Mouse (Mus musculus): ENCODE results near the gene Ube2f. TPM values are rescaled to one million over a fixed set of nuclear protein-coding genes. Genes with fewer than 3 reads are reported as not detected.

Gene Ube2f
- polyA plus RNA-seq (2015; fragmentation: Nextera tagmentation; extraction: Ambion mirVana), result 79.7 and 86.8 TPM in 2 replicates

DNA sequence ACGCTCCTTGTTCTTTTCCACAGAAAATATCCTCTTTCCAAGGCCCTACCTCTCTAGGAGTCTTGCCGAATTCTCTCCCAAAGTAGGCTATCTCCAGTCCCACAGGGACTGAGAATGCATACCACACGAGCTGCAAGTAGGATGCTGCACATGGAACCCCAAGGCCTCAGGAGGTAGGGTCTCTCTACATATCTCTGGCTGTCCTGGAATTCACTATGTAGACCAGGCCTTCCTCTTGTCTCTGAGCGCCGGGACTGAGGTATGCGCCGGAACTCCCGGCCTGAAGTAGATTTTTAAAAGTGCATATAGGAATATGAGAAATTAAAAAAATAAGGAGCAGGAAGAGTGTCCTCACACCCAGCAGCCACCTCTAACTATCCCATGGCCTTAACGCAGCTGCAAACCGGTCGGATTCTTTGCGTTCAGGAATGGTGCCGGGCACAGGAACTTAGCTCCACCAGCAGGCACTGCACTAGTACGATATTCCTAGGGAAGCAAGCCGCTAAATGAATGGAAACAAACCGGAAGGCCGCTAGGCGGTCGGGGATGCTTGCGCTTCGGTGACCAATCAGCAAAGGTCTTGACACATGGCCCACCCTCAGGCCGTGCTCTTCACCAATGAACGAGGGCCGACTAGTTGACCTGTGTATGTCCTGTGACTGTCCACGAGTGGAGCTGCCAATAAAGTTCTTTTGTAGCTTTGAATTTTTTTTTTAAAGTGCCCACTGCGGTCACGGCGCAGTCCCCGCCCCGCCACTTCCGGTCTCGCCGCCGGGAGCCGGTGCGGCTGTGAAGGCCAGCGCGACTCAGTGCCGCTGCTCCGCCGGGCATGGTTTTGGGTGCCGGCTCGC is at the start of gene Ube2f:
Gene Ube2f (plus strand): TSS at position 741 of the 851 bp plus-strand sequence.

DNA sequence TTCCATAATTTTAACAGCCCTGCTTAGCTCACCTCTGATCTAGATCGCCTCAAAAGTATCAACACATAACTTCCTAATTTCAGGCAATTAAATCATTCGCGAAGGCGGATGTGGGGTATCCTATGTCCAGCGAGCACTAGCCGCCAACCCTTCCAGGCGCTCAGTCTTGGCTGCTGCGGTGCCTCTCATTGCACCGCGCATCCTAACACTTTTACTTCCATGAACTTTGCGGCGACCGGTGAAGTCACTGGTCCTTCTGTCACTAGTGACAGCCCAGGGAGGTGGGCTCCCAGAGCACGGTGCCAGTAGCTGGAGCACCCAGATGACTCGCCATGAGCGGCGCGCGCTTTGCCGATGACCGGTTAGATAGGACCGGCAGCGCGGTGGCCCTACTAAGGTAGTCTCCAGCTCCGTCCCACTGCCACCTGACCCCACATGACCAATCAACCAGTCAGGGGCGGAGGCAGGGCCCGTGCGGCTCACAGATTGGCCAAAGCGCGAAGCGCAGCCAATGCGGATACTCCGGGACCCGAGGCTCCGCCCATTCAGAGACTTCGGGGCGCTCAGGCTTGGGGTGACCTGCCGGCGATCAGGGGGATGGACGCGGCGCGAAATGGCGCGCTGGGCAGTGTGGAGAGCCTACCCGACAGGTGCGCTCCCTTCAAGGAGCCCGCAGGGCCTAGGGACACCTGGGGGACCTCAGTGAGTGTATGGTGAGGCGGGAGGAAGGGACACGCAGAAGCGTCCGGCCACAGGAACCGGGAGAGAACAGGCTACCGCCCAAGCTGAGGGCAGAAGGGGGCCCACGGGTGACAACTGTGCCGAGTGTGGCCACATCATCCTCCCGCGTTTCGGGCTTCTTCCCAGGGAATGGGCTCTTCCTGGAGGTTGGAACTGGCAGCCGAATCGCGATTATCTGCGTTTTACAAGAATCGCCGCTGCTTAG is 48.0 kb downstream of the Ube2f start, which contains the start of gene Scly:
Gene Scly (plus strand): TSS at position 540 of the 946 bp plus-strand sequence.

DNA sequence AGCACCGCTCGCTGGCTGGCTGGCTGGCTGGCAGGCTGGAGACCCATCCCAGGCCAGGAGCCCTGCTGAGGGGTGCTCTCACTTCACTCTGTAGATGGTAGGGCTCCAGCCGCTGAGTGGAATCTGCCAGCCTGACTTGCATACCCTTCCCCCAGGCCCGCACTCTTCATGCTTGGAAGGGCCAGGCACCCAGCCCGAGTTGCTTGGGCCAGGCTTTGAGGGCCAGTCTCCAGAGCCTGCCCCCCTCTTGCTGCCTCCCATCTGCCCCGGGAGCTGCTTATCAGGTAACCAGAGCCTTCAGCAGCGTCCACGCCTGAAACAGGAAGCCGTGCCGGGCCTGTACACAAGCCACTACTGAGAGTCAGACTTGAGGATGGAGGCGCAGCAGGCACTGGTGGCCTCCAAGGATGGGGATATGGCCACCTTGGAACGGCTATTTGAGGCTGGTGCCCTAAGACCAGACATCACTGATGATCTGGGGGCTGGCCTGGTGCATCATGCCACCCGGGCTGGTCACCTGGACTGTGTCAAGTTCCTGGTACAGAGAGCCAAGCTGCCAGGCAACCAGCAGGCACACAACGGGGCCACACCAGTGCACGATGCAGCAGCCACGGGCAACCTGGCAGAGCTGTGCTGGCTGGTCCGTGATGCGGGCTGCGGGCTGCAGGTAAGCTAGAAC is 71.8 kb downstream of the Ube2f start, which contains the start of gene Espnl:
Gene Espnl (plus strand): TSS at position 316 of the 679 bp plus-strand sequence.

Other genes starting within 250 kb of the Ube2f start
- 0.42 and 0.61 TPM in 2 replicates for gene Rbm44, start 105.2 kb upstream of the Ube2f start, polyA plus RNA-seq (2015; fragmentation: Nextera tagmentation; extraction: Ambion mirVana)
- gene Ramp1, start 70.5 kb upstream of the Ube2f start, polyA plus RNA-seq (2015; fragmentation: Nextera tagmentation; extraction: Ambion mirVana), result 76.1 and 97.4 TPM in 2 replicates
- 7.1 and 8.6 TPM in 2 replicates for gene Scly, start 48.0 kb downstream of the Ube2f start, polyA plus RNA-seq (2015; fragmentation: Nextera tagmentation; extraction: Ambion mirVana)
- 0.10 and 0.16 TPM in 2 replicates for gene Espnl, start 71.8 kb downstream of the Ube2f start, polyA plus RNA-seq (2015; fragmentation: Nextera tagmentation; extraction: Ambion mirVana)
- 32.8 and 34.3 TPM in 2 replicates for gene Klhl30, start 100.7 kb downstream of the Ube2f start, polyA plus RNA-seq (2015; fragmentation: Nextera tagmentation; extraction: Ambion mirVana)
- 0.43 and 0.50 TPM in 2 replicates for gene Erfe, start 116.1 kb downstream of the Ube2f start, polyA plus RNA-seq (2015; fragmentation: Nextera tagmentation; extraction: Ambion mirVana)
- gene Ilkap, start 148.5 kb downstream of the Ube2f start, polyA plus RNA-seq (2015; fragmentation: Nextera tagmentation; extraction: Ambion mirVana), result 84.5 and 86.6 TPM in 2 replicates
- gene Hes6, start 163.7 kb downstream of the Ube2f start, polyA plus RNA-seq (2015; fragmentation: Nextera tagmentation; extraction: Ambion mirVana), result 42.9 and 46.9 TPM in 2 replicates
- gene Per2, start 209.0 kb downstream of the Ube2f start, polyA plus RNA-seq (2015; fragmentation: Nextera tagmentation; extraction: Ambion mirVana), result 2.0 and 2.1 TPM in 2 replicates
- 2.7 TPM in 2 replicates for gene Traf3ip1, start 244.3 kb downstream of the Ube2f start, polyA plus RNA-seq (2015; fragmentation: Nextera tagmentation; extraction: Ambion mirVana)

All from skeletal muscle tissue, postnatal 0 days (tissue).